Mouse (Mus musculus): ENCODE data around the gene Tmem260. TPM values are rescaled to one million over a fixed set of nuclear protein-coding genes. Genes with fewer than 3 reads are reported as not detected.
A peak's percentile ranks its signal among the peaks of the same experiment; 100 is the strongest.

Tmem260 gene
- polyA plus RNA-seq, 1 experiment: 4.5 TPM

DNA sequence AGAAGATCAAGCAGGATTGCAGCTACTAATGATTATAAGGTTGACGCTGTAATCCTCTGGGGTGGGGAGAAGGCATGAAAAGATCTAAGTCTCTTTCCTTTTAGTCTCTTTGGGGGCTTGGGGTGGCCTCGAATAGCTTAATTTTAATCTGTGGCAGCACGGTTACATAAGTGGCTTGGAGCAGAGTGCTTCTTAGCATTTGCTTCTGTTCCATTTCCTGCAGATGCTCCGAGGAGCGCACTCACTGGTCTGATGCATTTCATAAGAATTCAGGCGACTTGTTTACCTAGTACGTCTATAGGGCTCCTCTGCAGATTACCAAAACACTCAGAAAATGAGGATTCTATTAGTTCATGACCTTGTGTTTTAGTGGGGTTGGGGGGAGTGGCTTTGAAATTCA lies 23.0 kb upstream of the Tmem260 start:
- 18% methylated on average over 7 of the region's 7 CpGs for WGBS
- H3K4me1 ChIP-seq (ENCODE audit: control insufficient read depth, insufficient read depth, low read length): no peaks in the 10 kb centered on the region; the same call in 1 of the 2 replicates
- H3K27ac ChIP-seq (ENCODE audit: control insufficient read depth, insufficient read depth, low read depth, low read length, poor library complexity): no peak overlapping the region
- TF ChIP-seq POLR2A (IDR thresholded peaks at IDR 0.05; ENCODE audit: borderline replicate concordance, control insufficient read depth, low read depth, low read length) (no peak), CTCF (IDR thresholded peaks at IDR 0.05; ENCODE audit: control insufficient read depth, insufficient read depth, low read length) (no peak)
- H3K4me3 ChIP-seq (replicated peaks; ENCODE audit: control insufficient read depth, low read depth, low read length): no peak overlapping the region

DNA sequence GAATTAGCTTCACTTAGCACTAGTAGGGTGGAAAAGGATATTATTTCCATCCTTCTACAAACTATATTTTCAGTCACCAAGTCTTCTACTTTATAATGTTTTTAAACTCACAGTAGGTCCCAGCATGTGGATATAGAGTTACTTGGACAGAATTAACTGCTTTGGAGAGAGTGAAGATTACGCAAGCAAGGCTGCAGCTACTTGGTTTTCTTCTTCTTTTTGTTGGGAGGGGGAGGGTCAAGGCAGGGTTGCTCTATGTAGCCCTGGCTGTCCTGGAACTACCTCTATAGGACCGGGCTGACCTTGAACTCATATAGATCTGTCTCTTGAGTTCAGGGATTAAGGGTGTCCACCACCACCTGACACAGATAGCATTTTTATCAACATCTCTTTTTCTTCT lies 13.9 kb upstream of the Tmem260 start:
- Histone ChIP-seq H3K27ac (ENCODE audit: control insufficient read depth, insufficient read depth, low read depth, low read length, poor library complexity) (no peak overlapping the region), H3K4me1 (ENCODE audit: control insufficient read depth, insufficient read depth, low read length) (no peaks in the 10 kb centered on the region; the same call in 1 of the 2 replicates), H3K4me3 (replicated peaks; ENCODE audit: control insufficient read depth, low read depth, low read length) (no peak overlapping the region)
- WGBS: 50% methylated on average over 2 of the region's 2 CpGs
- TF ChIP-seq POLR2A (IDR thresholded peaks at IDR 0.05; ENCODE audit: borderline replicate concordance, control insufficient read depth, low read depth, low read length): no peak
- no peak for TF ChIP-seq CTCF (IDR thresholded peaks at IDR 0.05; ENCODE audit: control insufficient read depth, insufficient read depth, low read length)

DNA sequence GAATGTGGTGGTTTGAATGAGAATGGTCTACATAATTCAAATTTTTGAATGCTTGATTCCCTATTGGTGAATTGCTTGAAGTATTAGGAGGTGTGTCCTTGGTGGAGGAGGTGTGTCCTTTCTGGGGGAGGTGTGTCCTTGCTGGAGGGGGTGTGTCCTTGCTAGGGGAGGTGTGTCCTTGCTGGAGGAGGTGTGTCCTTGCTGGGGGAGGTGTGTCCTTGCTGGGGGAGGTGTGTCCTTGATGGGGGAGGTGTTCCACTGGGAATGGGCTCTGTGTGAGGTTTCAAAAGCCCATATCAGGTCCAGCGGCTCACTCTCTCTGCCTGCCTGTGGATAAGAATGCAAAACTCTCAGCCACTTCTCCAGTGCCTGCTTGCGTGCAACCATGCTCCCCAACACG lies 2.1 kb upstream of the Tmem260 start:
- no peak for TF ChIP-seq POLR2A (IDR thresholded peaks at IDR 0.05; ENCODE audit: borderline replicate concordance, control insufficient read depth, low read depth, low read length)
- TF ChIP-seq CTCF (IDR thresholded peaks at IDR 0.05; ENCODE audit: control insufficient read depth, insufficient read depth, low read length): no peak
- Histone ChIP-seq H3K4me3 (replicated peaks; ENCODE audit: control insufficient read depth, low read depth, low read length) (no peak overlapping the region), H3K4me1 (ENCODE audit: control insufficient read depth, insufficient read depth, low read length) (peaks cover 1% of the 10 kb centered on the region; the same call in 1 of the 2 replicates), H3K27ac (ENCODE audit: control insufficient read depth, insufficient read depth, low read depth, low read length, poor library complexity) (no peak overlapping the region)
- 67% methylated on average over 3 of the region's 3 CpGs for WGBS

- H3K4me1 ChIP-seq (ENCODE audit: control insufficient read depth, insufficient read depth, low read length): no peaks in the 10 kb centered on the region
- no peak overlapping the region for H3K4me3 ChIP-seq (replicated peaks; ENCODE audit: control insufficient read depth, low read depth, low read length)
- TF ChIP-seq CTCF (IDR thresholded peaks at IDR 0.05; ENCODE audit: control insufficient read depth, insufficient read depth, low read length) (no peak), POLR2A (IDR thresholded peaks at IDR 0.05; ENCODE audit: borderline replicate concordance, control insufficient read depth, low read depth, low read length) (no peak)
- WGBS: 94% methylated on average over 18 of the region's 18 CpGs
- no peak overlapping the region for H3K27ac ChIP-seq (ENCODE audit: control insufficient read depth, insufficient read depth, low read depth, low read length, poor library complexity)
Measured at GRCm38 (mm10) chr14:48451966-48452407, 6.1 kb downstream of the Tmem260 start.

GRCm38 (mm10) chr14:48453411-48453810 lies 7.5 kb downstream of the Tmem260 start:
- Histone ChIP-seq H3K4me1 (ENCODE audit: control insufficient read depth, insufficient read depth, low read length) (no peaks in the 10 kb centered on the region; the same call in 1 of the 2 replicates), H3K4me3 (replicated peaks; ENCODE audit: control insufficient read depth, low read depth, low read length) (no peak overlapping the region), H3K27ac (ENCODE audit: control insufficient read depth, insufficient read depth, low read depth, low read length, poor library complexity) (no peak overlapping the region)
- WGBS: 55% methylated on average over 5 of the region's 5 CpGs
- TF ChIP-seq CTCF (IDR thresholded peaks at IDR 0.05; ENCODE audit: control insufficient read depth, insufficient read depth, low read length) (no peak), POLR2A (IDR thresholded peaks at IDR 0.05; ENCODE audit: borderline replicate concordance, control insufficient read depth, low read depth, low read length) (no peak)

- WGBS: 91% methylated on average over 12 of the region's 12 CpGs
- no peak overlapping the region for H3K27ac ChIP-seq (ENCODE audit: control insufficient read depth, insufficient read depth, low read depth, low read length, poor library complexity)
- TF ChIP-seq CTCF (IDR thresholded peaks at IDR 0.05; ENCODE audit: control insufficient read depth, insufficient read depth, low read length) (no peak), POLR2A (IDR thresholded peaks at IDR 0.05; ENCODE audit: borderline replicate concordance, control insufficient read depth, low read depth, low read length) (no peak)
- no peaks in the 10 kb centered on the region; the same call in none of the 2 replicates for H3K4me1 ChIP-seq (ENCODE audit: control insufficient read depth, insufficient read depth, low read length)
- H3K4me3 ChIP-seq (replicated peaks; ENCODE audit: control insufficient read depth, low read depth, low read length): no peak overlapping the region
Measured at GRCm38 (mm10) chr14:48456305-48457092, 10.6 kb downstream of the Tmem260 start.

- peak overlapping the region; percentile 29; the same call in 1 of the 2 replicates for H3K27ac ChIP-seq (ENCODE audit: control insufficient read depth, insufficient read depth, low read depth, low read length, poor library complexity)
- no peak for TF ChIP-seq CTCF (IDR thresholded peaks at IDR 0.05; ENCODE audit: control insufficient read depth, insufficient read depth, low read length)
- 51% methylated on average over 16 of the region's 16 CpGs for WGBS
- H3K4me3 ChIP-seq (replicated peaks; ENCODE audit: control insufficient read depth, low read depth, low read length): peak overlapping the region; percentile 7
- H3K4me1 ChIP-seq (ENCODE audit: control insufficient read depth, insufficient read depth, low read length): no peaks in the 10 kb centered on the region; the same call in none of the 2 replicates
Measured at GRCm38 (mm10) chr14:48457288-48457938, 11.5 kb downstream of the Tmem260 start.

- Histone ChIP-seq H3K4me3 (replicated peaks; ENCODE audit: control insufficient read depth, low read depth, low read length) (no peak overlapping the region), H3K4me1 (ENCODE audit: control insufficient read depth, insufficient read depth, low read length) (no peaks in the 10 kb centered on the region; the same call in none of the 2 replicates), H3K27ac (ENCODE audit: control insufficient read depth, insufficient read depth, low read depth, low read length, poor library complexity) (no peak overlapping the region)
- no peak for TF ChIP-seq CTCF (IDR thresholded peaks at IDR 0.05; ENCODE audit: control insufficient read depth, insufficient read depth, low read length)
- TF ChIP-seq POLR2A (IDR thresholded peaks at IDR 0.05; ENCODE audit: borderline replicate concordance, control insufficient read depth, low read depth, low read length): no peak
- WGBS: 60% methylated on average over 9 of the region's 9 CpGs
Measured at GRCm38 (mm10) chr14:48458901-48459300, 13.0 kb downstream of the Tmem260 start.

Measured in bone marrow, adult 2 months (tissue).